Mouse (Mus musculus) activated CD4-positive, CD25-positive, alpha-beta regulatory T cell (primary cell): Measurements from ENCODE around the gene Kazald1. TPM values are rescaled to one million over a fixed set of nuclear protein-coding genes. Genes with fewer than 3 reads are reported as not detected.

Source experiments
- polyA plus RNA-seq, 2 experiments: library from polyadenylated mRNA; unstranded; fragments of 100-300 nt; shearing (Covaris generic); gene quantifications; one replicate each; pipeline ENCODE4 v1.2.1; 2017

The Kazald1 gene
- polyA plus RNA-seq, result under 1 TPM; 0.21 to 0.23 TPM

GRCm38 (mm10) chr19:45074580-45075322 is at the start of gene Kazald1:
TSS of gene Kazald1 (plus strand) at chr19:45075241.

DNA sequence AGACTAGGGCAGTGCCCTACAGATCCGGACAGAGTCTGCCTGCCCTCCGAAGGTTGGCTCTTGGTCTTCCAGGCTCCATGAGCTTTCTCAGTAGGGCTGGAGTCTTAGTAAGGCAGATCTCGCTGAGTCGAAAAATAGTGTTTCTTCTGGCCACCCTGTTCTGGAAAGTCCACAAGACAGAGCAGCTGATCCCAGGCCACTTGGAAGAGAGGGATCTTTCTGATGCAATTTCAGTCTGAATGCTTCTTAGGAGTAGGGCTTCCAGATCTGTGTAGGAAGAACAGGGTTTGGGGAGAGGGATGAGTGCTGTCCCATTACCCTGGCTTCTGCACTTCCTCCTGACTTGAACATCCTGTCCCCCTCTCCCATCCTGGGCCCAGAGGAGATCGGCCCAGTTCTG is 29.4 kb upstream of the Kazald1 start, which contains the start of gene Pdzd7:
TSS of gene Pdzd7 (minus strand) at position 67 of the 400 bp plus-strand sequence.

DNA sequence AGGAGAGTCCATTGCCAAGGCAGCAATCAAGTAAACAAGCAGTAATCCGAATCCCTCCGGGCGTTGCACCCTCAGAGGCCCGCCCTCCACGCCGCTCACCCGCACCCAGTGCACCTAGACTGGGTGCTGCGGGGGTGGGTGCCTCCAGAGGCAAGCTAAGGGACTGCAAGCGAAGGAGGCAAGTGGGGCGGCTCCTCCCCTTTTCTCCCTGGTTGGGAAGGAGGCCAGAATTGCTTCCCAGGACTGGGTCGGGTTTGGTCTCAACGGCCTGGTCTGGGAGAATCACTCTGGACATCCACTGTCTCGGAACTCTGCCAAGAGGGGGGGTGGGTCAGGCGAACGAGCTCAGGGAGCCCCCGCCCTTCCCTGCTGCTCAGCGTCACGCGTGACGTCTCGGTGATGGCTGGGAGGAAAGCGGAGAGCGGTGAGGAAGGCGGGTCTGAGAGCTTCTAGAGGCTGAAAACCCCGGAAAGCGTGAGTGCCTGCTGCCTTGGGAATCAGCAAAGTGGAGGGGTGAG is 27.6 kb upstream of the Kazald1 start, which contains the start of gene Sfxn3:
TSS of gene Sfxn3 (plus strand) at position 87 of the 518 bp plus-strand sequence.

Other genes with a start within 250 kb of the Kazald1 start
- gene Slf2, start 144.1 kb upstream of the Kazald1 start, polyA plus RNA-seq, result 10 to 100 TPM; 26.3 to 28.3 TPM
- under 1 TPM; 0.04 to 0.12 TPM for gene Sema4g, start 86.1 kb upstream of the Kazald1 start, polyA plus RNA-seq
- 10 to 100 TPM in 1 of 2 experiments, 1 to 10 TPM in 1; 7.6 to 10.4 TPM for gene Twnk, start 69.6 kb upstream of the Kazald1 start, polyA plus RNA-seq
- gene Mrpl43, start 68.8 kb upstream of the Kazald1 start, polyA plus RNA-seq, result 10 to 100 TPM; 72.3 to 80.9 TPM
- 1 to 10 TPM; 2.3 to 5.2 TPM for gene Lzts2, start 60.8 kb upstream of the Kazald1 start, polyA plus RNA-seq
- gene Pdzd7, start 29.5 kb upstream of the Kazald1 start, polyA plus RNA-seq, result not detected
- 10 to 100 TPM; 57.4 to 63.5 TPM for gene Sfxn3, start 27.7 kb upstream of the Kazald1 start, polyA plus RNA-seq
- not detected for gene Tlx1, start 75.4 kb downstream of the Kazald1 start, polyA plus RNA-seq
- under 1 TPM in 1 of 2 experiments, not detected in 1; 0.07 TPM for gene Lbx1, start 160.6 kb downstream of the Kazald1 start, polyA plus RNA-seq